Mouse (Mus musculus): ENCODE measurements around the gene Dusp1. TPM values are rescaled to one million over a fixed set of nuclear protein-coding genes. Genes with fewer than 3 reads are reported as not detected.

Dusp1 gene
- polyA plus RNA-seq, 1 experiment = 32.2 TPM

GRCm38 (mm10) chr17:26463432-26463831 is 98.5 kb downstream of the Dusp1 start:
- no peak overlapping the region for H3K4me3 ChIP-seq (ENCODE audit: insufficient read depth, low read length)
- peaks cover 2% of the 10 kb centered on the region for H3K4me1 ChIP-seq (ENCODE audit: control insufficient read depth, insufficient read depth, low read length)
- TF ChIP-seq POLR2A (IDR thresholded peaks at IDR 0.05; ENCODE audit: borderline replicate concordance, low read depth, low read length) (no peak), CTCF (IDR thresholded peaks at IDR 0.05; ENCODE audit: low read depth, low read length) (no peak)
- H3K27ac ChIP-seq (ENCODE audit: insufficient read depth, low read depth, low read length) = no peak overlapping the region

GRCm38 (mm10) chr17:26462634-26463170 is 99.2 kb downstream of the Dusp1 start:
- no peak overlapping the region for H3K27ac ChIP-seq (ENCODE audit: insufficient read depth, low read depth, low read length)
- TF ChIP-seq POLR2A (IDR thresholded peaks at IDR 0.05; ENCODE audit: borderline replicate concordance, low read depth, low read length) (no peak), CTCF (IDR thresholded peaks at IDR 0.05; ENCODE audit: low read depth, low read length) (peak; percentile 97)
- peaks cover 2% of the 10 kb centered on the region for H3K4me1 ChIP-seq (ENCODE audit: control insufficient read depth, insufficient read depth, low read length)
- H3K4me3 ChIP-seq (ENCODE audit: insufficient read depth, low read length) = no peak overlapping the region

GRCm38 (mm10) chr17:26458049-26458448 is 103.9 kb downstream of the Dusp1 start:
- H3K4me3 ChIP-seq (ENCODE audit: insufficient read depth, low read length) = no peak overlapping the region
- no peak overlapping the region for H3K27ac ChIP-seq (ENCODE audit: insufficient read depth, low read depth, low read length)
- H3K4me1 ChIP-seq (ENCODE audit: control insufficient read depth, insufficient read depth, low read length) = no peaks in the 10 kb centered on the region
- TF ChIP-seq CTCF (IDR thresholded peaks at IDR 0.05; ENCODE audit: low read depth, low read length) = no peak
- TF ChIP-seq POLR2A (IDR thresholded peaks at IDR 0.05; ENCODE audit: borderline replicate concordance, low read depth, low read length) = no peak

- Histone ChIP-seq H3K4me3 (ENCODE audit: insufficient read depth, low read length) (no peak overlapping the region), H3K27ac (ENCODE audit: insufficient read depth, low read depth, low read length) (no peak overlapping the region), H3K4me1 (ENCODE audit: control insufficient read depth, insufficient read depth, low read length) (no peaks in the 10 kb centered on the region)
- TF ChIP-seq CTCF (IDR thresholded peaks at IDR 0.05; ENCODE audit: low read depth, low read length) (no peak), POLR2A (IDR thresholded peaks at IDR 0.05; ENCODE audit: borderline replicate concordance, low read depth, low read length) (no peak)
These were observed 104.4 kb downstream of the Dusp1 start for GRCm38 (mm10) chr17:26457506-26457905.

Other genes starting within 250 kb of the Dusp1 start
- 6.6 and 7.9 TPM in 2 replicates for gene Neurl1b, start 147.3 kb downstream of the Dusp1 start, polyA plus RNA-seq (2012; ENCODE audit: insufficient read depth, insufficient read length, missing spikeins)
- gene Ergic1, start 639 bp downstream of the Dusp1 start, polyA plus RNA-seq (2012; ENCODE audit: insufficient read depth, insufficient read length, missing spikeins) = 30.6 and 37.2 TPM in 2 replicates
- 298 and 337 TPM in 2 replicates for gene Atp6v0e, start 101.1 kb upstream of the Dusp1 start, polyA plus RNA-seq (2012; ENCODE audit: insufficient read depth, insufficient read length, missing spikeins)
- 47.9 and 55.0 TPM in 2 replicates for gene Crebrf, start 153.5 kb upstream of the Dusp1 start, polyA plus RNA-seq (2012; ENCODE audit: insufficient read depth, insufficient read length, missing spikeins)
- 25.0 and 25.5 TPM in 2 replicates for gene Bnip1, start 218.9 kb upstream of the Dusp1 start, polyA plus RNA-seq (2012; ENCODE audit: insufficient read depth, insufficient read length, missing spikeins)

All from bone marrow macrophage, adult 2 months (primary cell).